Mouse (Mus musculus): ENCODE results near the gene Lrrc8c.

Gene Lrrc8c

DNA sequence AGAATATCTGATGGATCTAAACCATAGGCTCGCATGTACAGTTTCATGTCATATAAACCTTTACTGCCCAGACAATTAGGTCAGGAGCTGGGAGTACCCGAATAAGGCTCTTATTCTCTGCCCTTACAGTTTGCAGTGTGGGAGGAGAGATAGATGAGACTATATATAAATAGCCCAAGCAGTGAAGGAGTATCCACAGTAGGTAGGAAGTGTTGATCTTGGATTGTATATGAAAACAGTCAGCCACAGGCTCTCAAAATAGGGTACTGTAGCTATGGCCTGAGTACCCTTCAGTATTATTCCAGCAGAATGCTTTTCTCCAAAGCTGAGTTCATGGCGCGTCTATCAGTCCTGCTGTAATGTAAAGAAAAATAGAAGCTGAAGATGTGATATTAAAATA, 27.9 kb downstream of the Lrrc8c start:
- no peak for DNase-seq (ENCODE audit: low read depth, low spot score)

DNA sequence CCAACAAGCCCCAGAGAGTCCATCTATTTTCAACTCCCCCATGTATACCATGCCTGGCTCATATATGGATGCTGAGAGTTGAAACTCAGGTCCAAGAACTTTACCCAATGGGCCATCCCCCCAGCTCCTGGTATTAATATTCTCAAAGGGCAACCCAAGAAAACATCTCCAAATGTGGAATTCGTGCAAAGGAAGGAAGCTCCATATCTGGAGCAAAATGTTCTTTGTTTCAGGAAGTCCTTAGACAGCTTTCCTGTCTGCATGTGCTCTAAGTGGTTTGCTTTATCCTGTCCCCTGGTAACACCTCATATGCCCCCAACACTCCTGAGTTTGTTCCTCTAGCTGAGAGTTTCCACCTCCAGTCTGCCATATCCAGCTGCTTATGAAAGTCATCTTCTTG, 32.6 kb downstream of the Lrrc8c start:
- DNase-seq (ENCODE audit: low read depth, low spot score), result no peak

DNA sequence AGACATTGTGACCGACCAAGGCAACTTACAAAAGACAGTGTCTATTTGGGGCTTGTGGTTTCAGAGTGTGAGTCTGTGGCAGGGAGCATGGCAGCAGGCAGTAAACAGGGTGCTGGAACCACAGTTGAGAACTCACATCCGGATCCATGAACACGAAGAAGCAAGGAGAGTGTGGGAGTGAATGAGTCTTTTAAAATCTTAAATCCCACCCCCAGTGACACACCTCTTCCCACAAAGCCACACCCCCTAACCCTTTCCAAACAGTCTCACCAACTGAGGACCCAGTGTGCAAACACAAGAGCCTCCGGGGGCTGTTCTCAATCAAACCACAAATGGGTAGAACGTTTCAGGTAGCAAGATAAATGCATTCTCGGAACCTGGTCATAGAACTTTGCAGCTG, 37.1 kb downstream of the Lrrc8c start:
- no peak for DNase-seq (ENCODE audit: low read depth, low spot score)

DNA sequence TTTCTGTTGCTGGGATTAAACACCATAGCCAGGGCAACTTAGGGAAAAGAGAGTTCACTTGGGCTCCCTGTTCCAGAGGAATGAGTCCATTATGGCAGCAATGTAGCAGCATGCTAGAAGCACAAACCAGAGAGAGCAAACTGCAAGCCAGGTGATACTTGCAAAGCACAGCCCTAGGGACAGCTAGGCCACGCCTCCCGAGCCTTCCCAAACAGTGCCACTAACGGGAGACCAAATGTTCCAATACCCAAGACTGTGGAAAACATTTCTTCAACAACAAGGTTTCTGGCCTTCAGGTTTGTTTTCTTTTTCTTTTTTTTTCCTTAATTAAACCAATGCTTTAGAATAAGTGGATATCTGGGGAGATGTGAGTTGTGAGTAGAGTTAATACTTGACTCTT, 38.2 kb downstream of the Lrrc8c start:
- DNase-seq (ENCODE audit: low read depth, low spot score), result no peak

DNA sequence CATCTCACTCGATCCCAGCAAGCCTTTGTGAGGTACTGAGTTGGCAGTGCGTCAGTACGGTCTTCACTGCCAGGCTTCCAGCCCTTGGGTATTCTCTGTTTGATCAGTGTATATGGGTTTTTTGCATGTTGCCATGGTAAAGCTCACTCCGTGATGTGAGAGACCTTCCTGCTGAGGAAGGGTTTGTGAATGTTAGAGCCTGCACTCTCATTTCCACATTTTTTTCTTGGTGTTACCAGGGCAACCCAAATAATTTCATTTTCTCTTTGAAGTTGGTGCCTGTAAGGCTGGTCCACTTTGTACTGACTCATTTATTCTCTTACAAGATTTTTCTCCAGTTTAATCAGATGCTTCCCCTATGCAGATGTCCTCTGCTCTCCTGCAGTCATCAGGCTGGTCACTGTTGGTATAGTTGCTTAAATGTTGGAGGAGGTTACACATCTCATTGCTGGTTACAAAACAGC, 38.6 kb downstream of the Lrrc8c start:
- DNase-seq (ENCODE audit: low read depth, low spot score), result no peak

DNA sequence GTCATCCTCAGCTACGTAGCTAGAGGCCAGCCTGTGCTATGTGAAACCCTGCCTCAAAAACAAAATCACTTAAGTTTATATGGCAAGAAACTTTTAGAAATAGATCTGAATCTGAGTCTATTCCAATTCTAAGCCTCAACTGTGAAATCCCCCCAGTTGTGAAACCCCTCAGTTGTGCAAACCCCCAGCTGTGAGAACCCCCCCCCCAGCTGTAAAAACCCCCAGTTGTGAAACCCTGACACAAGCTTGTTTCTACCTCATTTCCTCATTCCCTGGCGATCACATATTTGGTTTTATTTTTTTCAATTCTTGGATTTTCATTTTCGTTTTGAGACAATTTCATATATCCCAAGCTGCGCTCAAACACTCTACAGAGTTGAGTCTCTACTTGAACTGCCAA, 39.3 kb downstream of the Lrrc8c start:
- DNase-seq (ENCODE audit: low read depth, low spot score), result no peak

DNA sequence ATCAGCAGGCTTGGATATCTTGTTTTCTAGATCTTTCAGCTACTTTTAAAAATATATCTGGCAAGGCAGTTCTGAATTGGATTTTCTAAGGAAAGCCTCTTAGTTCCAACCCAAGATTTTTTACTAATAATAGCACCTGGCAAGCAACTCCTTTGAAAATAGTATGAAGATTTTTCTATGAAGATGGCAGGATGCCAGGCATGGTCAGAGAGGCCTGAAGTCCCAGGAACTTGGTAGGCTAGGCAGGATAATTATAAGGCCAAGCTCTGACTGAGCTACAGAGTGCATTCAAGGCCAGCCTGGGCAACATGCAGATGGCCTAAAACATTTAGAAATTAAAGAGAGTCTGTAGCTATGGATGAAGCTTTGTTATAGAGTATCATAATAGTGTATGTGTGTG, 42.7 kb downstream of the Lrrc8c start:
- no peak for DNase-seq (ENCODE audit: low read depth, low spot score)

DNA sequence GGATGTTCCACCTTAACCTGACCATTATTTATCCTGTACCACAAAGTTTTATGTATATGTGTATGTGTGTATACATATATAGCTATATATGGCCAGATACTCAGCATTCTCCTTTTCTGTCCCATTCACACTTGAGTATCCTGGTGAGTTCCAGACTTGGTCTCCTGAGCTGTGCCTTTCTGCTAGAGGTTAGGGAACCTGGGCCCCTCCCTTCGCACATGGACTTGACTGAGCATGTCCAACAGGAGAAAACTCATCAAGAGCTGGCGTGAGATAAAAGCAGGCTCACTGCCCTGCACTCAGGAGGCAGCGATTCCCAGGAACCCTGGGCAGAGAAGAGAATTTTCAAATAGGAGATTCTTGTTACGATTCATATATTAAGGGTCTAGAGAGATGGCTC, 45.6 kb downstream of the Lrrc8c start:
- no peak for DNase-seq (ENCODE audit: low read depth, low spot score)

DNA sequence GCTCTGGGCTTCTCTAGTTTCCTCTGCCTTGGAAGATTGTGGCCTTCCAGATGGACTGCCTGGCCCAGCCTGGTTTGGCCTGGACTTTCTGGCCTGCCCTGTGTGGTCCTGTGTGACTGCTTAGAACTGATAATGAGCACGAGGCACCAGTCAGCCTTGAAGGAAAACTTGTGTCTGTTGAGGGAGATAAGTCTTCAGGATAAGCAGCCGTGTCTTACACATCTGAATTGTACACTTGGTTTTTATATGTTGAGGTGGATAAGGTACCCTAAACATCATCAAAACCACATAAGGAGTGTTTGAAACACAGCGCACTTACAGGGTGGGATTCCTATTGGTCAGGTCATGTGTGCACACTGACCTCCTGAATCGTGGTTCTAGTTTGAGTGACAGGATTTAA, 46.6 kb downstream of the Lrrc8c start:
- no peak for DNase-seq (ENCODE audit: low read depth, low spot score)

DNA sequence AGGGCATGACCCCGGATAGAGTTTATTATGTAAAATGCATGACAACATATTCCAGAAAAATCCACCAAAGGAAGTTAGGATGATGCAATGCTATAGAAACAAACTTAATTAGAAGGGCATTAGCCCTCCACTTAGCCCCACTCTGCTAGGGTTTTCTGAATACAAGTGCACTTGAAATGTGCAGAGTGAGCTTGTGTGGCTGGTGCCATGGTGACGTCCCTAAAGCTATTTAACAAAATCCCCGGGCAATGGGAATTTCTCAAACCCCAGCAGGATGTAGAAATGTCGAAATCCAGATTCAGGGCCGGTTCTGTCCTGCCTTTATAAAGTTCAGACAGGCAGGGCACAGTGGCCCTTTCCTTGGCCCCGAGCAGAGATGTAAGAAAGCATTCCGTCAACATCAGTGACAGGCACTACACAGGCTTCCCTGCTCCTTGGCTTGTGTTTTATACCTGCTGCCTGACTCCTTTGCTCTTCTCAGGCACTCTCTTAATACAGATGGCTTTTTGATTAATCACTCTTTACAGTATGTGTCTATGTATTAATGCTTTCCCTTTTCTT, 47.7 kb downstream of the Lrrc8c start:
- DNase-seq (ENCODE audit: low read depth, low spot score), result no peak

DNA sequence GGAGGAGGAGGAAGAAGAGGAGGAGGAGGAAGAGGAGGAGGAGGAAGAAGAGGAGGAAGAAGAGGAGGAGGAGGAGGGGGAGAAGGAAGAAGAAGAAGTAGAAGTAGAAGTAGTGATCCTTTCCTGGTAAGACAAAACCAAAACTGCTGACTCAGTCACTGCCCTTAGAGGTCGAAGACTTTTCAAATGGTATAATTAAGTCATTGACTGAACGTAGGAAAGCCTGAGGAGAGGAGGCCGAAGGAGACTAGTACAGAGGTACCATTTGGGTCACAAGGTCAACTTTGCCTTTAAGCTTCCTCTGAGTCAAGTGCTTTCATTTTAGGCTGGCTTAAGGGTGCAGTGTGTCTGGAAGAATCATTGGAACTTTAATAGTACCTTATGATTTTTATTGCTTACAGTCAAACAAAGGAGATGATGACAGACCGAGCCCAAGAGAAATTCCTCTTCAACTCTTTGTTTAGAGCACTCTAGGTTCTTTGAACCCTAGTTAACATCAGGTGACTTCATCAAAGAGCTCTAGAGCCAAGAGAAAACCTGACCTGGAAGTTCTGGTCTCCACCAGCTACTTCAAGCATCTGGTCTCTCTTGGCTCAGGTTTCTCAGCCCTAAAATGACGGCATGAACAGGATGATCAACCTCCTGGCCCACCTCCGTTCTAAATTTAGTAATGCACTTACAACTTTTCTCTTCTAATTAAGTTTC, 49.0 kb downstream of the Lrrc8c start:
- DNase-seq (ENCODE audit: low read depth, low spot score), result no peak

DNA sequence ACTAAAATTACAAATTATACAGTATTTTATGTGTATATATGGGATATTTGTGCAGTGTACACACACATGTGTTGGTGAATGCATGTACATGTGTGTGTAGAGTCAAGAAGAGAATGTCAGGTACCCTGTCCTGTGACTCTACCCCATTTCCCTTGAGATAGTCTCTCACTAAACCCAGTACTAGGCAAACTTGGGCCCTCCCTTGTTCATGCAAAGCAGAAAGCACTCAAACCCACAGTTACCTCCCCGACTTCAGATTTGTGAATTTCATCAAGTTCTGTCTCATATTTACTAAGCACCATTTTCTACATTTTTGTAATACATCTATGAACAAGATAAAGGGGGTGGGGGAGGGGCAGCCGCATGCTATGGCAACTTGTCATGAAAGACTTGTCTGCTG, 50.0 kb downstream of the Lrrc8c start:
- no peak for DNase-seq (ENCODE audit: low read depth, low spot score)

DNA sequence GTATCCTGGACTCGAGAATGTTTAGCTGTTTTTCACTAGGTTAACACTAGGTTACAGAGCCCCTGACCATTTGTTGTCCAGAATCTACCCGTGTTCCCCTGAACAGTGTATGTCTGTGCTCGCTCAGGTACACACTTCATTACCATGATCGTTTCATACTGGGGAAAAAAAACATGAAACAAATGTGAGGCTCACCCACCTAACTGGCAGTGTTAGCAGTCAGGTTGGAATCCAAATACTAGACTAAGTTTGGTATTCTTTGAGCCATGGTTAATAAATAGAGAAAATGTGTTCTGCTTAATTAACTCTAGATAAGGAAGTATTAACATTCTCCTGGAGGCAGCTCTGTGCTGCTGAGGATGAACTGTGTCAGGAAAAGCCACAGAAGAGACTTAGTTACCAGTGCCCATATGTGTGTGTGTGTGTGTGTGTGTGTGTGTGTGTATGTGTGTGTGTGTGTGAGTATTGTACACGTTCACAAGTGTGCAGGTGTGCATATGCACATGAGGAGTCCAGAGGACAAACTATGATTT, 53.0 kb downstream of the Lrrc8c start:
- no peak for DNase-seq (ENCODE audit: low read depth, low spot score)

DNA sequence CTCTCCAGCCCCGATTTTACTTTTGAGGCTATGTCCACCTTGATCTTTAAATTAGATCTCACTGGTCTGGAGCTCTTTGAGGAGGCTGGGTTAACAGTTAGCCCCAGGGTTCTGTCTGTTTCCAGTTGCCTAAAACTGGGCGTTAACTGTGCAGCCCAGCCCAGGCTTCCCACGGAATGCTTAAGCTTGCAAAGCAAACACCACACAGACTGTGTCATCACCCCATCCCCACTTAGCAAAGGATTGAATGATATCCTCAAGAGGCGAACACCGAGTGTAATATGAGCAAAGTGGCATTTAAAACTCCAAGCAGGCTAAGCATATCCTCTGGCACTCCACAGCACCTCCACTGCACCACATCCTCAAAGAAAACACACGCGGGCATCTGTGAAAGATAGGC, 53.7 kb downstream of the Lrrc8c start:
- DNase-seq (ENCODE audit: low read depth, low spot score), result no peak

DNA sequence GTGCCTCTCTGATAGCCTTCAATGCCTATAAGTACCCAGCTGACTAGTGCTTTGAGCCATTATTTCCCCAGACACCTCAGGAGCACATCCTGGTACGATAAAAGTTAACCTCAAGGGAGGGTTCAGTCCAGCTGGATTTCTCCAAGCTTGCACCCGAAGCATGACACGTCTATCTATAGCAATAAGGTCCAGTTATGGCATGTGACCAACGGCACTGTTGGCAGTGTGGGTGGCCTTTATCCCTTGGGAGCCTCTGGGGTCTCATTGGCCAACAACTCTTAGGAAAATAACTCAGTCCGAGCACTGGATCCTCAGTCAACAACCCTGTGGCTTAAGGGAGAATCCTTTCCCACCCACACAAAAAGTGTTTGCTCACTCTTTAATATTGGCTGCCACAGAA, 55.6 kb downstream of the Lrrc8c start:
- no peak for DNase-seq (ENCODE audit: low read depth, low spot score)

DNA sequence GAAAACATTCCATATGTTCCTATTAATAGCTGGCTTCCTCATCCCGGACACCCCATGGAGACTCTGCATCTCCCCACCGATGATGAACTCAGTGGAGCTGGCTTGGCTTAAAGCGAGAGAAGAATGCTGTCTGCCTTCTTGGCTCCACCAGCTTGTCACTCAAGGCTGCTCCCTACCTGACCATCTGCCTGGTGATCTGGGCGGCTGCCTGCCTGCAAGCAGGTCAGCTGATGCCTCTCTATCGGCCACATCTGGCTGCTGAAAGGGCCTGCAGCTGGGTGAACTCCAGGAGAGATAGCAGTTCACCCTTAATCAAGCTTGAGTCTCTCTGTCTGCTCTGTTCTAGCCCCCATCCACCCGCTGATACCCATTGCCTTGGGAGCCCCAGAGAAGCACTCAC, 56.7 kb downstream of the Lrrc8c start:
- no peak for DNase-seq (ENCODE audit: low read depth, low spot score)

DNA sequence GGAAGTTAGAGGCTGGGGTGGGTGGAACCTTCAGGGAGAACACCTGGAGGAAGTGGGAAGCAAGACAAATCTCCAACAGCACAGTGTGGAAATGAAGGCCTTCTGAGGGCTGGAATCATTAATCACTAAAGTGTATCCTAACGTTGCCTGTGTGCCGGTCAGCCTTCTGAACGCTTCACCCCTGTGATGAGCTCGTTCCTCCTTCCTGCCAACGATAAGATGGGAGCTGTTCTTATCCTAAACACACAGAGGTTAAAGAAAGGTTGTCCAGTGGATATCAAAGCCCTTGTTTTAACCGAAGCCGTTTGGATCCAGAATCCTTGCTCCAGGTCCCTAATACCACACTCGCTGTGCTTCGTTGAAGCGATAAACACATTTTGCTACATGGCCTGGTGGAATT, 61.7 kb downstream of the Lrrc8c start:
- no peak for DNase-seq (ENCODE audit: low read depth, low spot score)

DNA sequence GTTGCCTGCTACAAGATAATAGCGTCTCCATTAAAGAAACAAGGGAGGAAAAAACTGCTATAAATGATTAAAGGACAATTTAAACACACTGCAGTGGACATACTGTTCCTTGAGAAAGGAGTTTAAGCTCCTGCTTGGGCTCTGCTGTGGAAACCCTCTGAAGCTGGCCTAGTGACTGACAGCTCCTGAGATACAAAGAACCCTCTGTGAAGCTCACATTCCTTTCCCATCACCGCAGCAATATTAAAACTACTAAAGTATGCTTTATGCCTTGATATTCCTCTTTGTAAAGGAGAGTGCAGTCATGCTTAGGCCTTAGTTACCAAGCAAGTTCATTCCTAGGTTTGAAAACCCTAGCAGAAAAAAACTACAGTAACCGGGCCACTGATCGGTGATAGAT, 66.7 kb downstream of the Lrrc8c start:
- DNase-seq (ENCODE audit: low read depth, low spot score), result no peak

DNA sequence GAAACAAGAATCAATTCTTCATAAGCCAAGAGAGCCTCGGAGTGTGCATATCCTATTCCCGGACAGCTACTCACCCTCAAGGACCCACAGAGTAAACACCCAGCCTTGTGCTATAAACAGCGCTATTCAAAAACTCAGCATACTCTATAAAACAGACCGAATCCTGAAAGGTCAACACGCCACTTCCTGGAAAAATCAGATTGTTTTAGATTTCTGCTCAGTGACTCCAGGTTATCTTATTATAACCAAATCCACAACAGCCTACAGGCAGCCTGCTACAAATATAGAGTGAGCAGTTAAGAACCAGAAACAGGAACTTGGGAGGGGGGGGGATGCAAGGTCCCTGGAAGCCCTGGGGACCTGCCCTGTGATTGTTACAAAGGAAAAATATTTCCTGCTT, 67.5 kb downstream of the Lrrc8c start:
- DNase-seq (ENCODE audit: low read depth, low spot score), result no peak

DNA sequence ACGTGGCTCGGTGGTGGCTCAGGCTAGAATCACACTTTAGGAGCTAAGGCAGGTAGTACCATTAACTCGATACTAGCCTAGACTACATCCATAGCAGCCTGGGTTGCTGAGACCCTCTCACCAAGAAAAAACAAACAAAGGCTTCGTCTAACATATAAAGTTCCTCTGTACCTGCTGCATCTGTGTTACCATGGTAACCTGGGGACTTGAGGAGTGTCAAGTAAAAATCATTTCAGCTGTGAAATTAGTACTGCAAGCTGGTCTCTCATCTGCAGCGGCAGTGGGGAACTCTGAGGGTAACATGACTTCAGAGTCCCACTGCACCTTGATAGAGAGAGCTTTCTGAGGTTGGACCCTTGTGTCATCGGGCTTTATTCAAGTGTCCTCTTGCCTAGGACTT, 68.3 kb downstream of the Lrrc8c start:
- DNase-seq (ENCODE audit: low read depth, low spot score), result no peak

DNA sequence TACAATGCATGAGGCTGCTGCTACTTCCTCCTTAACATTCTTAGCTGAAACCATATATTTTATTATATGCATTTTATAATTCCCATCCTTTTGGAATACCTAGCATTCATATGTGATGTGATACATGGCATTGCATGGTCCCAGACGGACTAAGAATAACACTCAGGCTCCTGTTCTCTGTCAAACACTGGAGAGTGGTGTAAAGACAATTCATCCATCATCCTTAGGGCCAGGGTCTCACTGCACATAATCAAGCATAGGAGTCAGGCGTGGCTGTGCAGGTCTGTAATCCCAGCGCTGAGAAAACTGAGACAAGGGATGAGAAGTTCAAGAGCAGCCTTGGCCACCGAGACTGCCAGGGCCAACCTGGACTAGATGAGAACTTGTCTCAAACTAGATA, 69.5 kb downstream of the Lrrc8c start:
- DNase-seq (ENCODE audit: low read depth, low spot score), result no peak

DNA sequence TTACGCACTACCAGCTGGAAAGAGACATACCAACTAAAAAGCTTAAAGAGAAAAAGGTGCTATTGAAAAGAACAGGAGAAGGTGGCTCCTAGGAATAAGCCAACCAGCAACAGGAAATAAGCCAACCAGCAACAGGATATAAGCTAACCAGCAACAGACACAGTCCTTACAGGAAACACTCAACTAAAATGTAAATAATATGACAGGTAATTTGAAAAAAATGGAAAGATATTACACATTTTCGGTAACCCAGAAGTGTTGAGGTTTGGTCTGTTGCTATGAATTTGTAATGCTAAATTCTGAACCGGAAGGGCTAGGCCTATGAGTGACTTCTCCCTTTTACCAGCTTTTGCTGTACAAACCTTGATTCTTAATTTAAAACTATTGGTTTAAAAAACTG, 69.9 kb downstream of the Lrrc8c start:
- no peak for DNase-seq (ENCODE audit: low read depth, low spot score)

DNA sequence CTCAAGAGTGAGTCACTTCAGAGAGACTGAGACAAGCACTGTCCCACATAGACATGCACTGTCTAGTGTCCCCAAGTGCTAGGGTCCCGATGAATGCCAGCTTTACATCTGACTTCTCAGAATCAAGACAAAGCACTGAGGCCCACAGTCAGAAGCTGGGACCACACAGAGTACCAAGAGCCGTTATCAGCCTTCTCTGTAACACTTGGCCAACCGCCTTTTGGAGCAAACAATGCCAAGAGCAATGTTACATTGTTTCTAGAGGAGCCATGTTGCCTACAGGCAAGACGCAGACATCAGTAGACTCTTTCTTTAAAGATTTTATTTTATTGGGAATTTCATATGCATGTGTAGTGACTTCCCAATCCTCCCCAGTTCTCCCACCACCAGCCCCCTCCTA, 73.2 kb downstream of the Lrrc8c start:
- no peak for DNase-seq (ENCODE audit: low read depth, low spot score)

DNA sequence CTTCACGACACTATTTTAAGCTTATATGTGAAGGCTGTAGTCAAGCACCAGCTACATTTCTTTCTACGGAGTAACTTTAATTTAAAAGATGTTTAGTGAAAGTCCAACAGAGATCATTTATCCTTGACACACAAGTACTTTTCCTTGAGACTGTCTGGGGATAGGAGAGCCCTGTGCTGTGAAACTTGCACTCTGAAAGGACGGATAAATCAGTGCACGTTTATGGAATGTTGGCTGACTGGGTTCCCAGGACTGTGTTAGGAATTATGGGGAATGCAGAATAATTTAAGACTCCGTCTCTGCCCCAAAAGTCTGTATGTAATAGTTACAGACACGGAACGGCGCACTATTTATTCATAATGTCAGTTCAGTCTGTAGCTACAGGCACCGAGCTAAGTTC, 74.4 kb downstream of the Lrrc8c start:
- no peak for DNase-seq (ENCODE audit: low read depth, low spot score)

Measured in WW6 (cell line).